Mouse (Mus musculus): ENCODE results near the gene Tubb1. TPM values are rescaled to one million over a fixed set of nuclear protein-coding genes. Genes with fewer than 3 reads are reported as not detected.
A peak's percentile ranks its signal among the peaks of the same experiment; 100 is the strongest.

The Tubb1 gene
- polyA plus RNA-seq, 1 experiment from 2014 or later = 5.2 TPM

- no peaks in the 10 kb centered on the region for H3K27me3 ChIP-seq (replicated peaks; ENCODE audit: low read depth, poor library complexity, severe bottlenecking)
- DNase-seq (ENCODE audit: low spot score) = no peak
- H3K27ac ChIP-seq (replicated peaks) = peak overlapping the region; percentile 54; the same call in 1 of the 2 replicates
- H3K4me3 ChIP-seq = no peak overlapping the region
- 51% methylated on average over 7 of the region's 7 CpGs for WGBS
- peaks cover 19% of the 10 kb centered on the region for H3K4me1 ChIP-seq
- no peaks in the 10 kb centered on the region for H3K36me3 ChIP-seq (replicated peaks)
- no peaks in the 10 kb centered on the region for H3K9me3 ChIP-seq
Measured at GRCm38 (mm10) chr2:174446492-174446891, 4.0 kb upstream of the Tubb1 start.

- DNase-seq (ENCODE audit: low spot score) = no peak
- Histone ChIP-seq H3K27ac (replicated peaks) (peak overlapping the region; percentile 54; the same call in 1 of the 2 replicates), H3K27me3 (replicated peaks; ENCODE audit: low read depth, poor library complexity, severe bottlenecking) (no peaks in the 10 kb centered on the region), H3K9me3 (no peaks in the 10 kb centered on the region), H3K36me3 (replicated peaks) (no peaks in the 10 kb centered on the region), H3K4me3 (no peak overlapping the region), H3K4me1 (peaks cover 16% of the 10 kb centered on the region)
- WGBS = 59% methylated on average over 8 of the region's 8 CpGs
Measured at GRCm38 (mm10) chr2:174446905-174447304, 3.6 kb upstream of the Tubb1 start.

- no peaks in the 10 kb centered on the region for H3K36me3 ChIP-seq (replicated peaks)
- H3K4me1 ChIP-seq = peaks cover 12% of the 10 kb centered on the region
- H3K9me3 ChIP-seq = no peaks in the 10 kb centered on the region
- H3K27ac ChIP-seq (replicated peaks) = no peak overlapping the region
- DNase-seq (ENCODE audit: low spot score) = no peak
- WGBS = 87% methylated on average over 4 of the region's 4 CpGs
- H3K4me3 ChIP-seq = no peak overlapping the region
- no peaks in the 10 kb centered on the region for H3K27me3 ChIP-seq (replicated peaks; ENCODE audit: low read depth, poor library complexity, severe bottlenecking)
Measured at GRCm38 (mm10) chr2:174448405-174448804, 2.1 kb upstream of the Tubb1 start.

GRCm38 (mm10) chr2:174453681-174454080 lies 3.2 kb downstream of the Tubb1 start:
- Histone ChIP-seq H3K36me3 (replicated peaks) (no peaks in the 10 kb centered on the region), H3K27ac (replicated peaks) (no peak overlapping the region), H3K9me3 (no peaks in the 10 kb centered on the region), H3K4me3 (no peak overlapping the region), H3K27me3 (replicated peaks; ENCODE audit: low read depth, poor library complexity, severe bottlenecking) (no peaks in the 10 kb centered on the region), H3K4me1 (peaks cover 3% of the 10 kb centered on the region; the same call in 1 of the 2 replicates)
- no peak for DNase-seq (ENCODE audit: low spot score)
- WGBS = 75% methylated on average over 7 of the region's 7 CpGs

- Histone ChIP-seq H3K9me3 (no peaks in the 10 kb centered on the region), H3K4me1 (peaks cover 18% of the 10 kb centered on the region), H3K36me3 (replicated peaks) (peaks cover 32% of the 10 kb centered on the region), H3K27me3 (replicated peaks; ENCODE audit: low read depth, poor library complexity, severe bottlenecking) (no peaks in the 10 kb centered on the region), H3K4me3 (no peak overlapping the region), H3K27ac (replicated peaks) (no peak overlapping the region)
- WGBS = 74% methylated on average over 2 of the region's 2 CpGs
- DNase-seq (ENCODE audit: low spot score) = no peak
Measured at GRCm38 (mm10) chr2:174459365-174459764, 8.9 kb downstream of the Tubb1 start.

GRCm38 (mm10) chr2:174463370-174463769 lies 12.9 kb downstream of the Tubb1 start:
- Histone ChIP-seq H3K9me3 (no peaks in the 10 kb centered on the region), H3K27me3 (replicated peaks; ENCODE audit: low read depth, poor library complexity, severe bottlenecking) (no peaks in the 10 kb centered on the region), H3K4me1 (peaks cover 18% of the 10 kb centered on the region), H3K36me3 (replicated peaks) (peaks cover 71% of the 10 kb centered on the region), H3K27ac (replicated peaks) (peak overlapping the region; percentile 97), H3K4me3 (peak overlapping the region; percentile 88)
- 40% methylated on average over 10 of the region's 10 CpGs for WGBS
- peak; percentile 37 for DNase-seq (ENCODE audit: low spot score)

- peaks cover 18% of the 10 kb centered on the region for H3K4me1 ChIP-seq
- peak; percentile 97 for DNase-seq (ENCODE audit: low spot score)
- WGBS = 3% methylated on average over 48 of the region's 48 CpGs
- H3K9me3 ChIP-seq = no peaks in the 10 kb centered on the region
- H3K36me3 ChIP-seq (replicated peaks) = peaks cover 76% of the 10 kb centered on the region
- peak within 1 kb of the TSS; percentile 88 for H3K4me3 ChIP-seq
- H3K27ac ChIP-seq (replicated peaks) = peak within 1 kb of the TSS; percentile 97
- no peaks in the 10 kb centered on the region for H3K27me3 ChIP-seq (replicated peaks; ENCODE audit: low read depth, poor library complexity, severe bottlenecking)
Measured at GRCm38 (mm10) chr2:174463789-174464523, 13.5 kb downstream of the Tubb1 start, which contains the start of gene Atp5e. Gene Atp5e (minus strand): TSS chr2:174464105.

GRCm38 (mm10) chr2:174470333-174470732 lies 19.8 kb downstream of the Tubb1 start:
- DNase-seq (ENCODE audit: low spot score) = no peak
- Histone ChIP-seq H3K4me3 (no peak overlapping the region), H3K4me1 (peaks cover 15% of the 10 kb centered on the region), H3K27me3 (replicated peaks; ENCODE audit: low read depth, poor library complexity, severe bottlenecking) (no peaks in the 10 kb centered on the region), H3K36me3 (replicated peaks) (peaks cover 66% of the 10 kb centered on the region), H3K9me3 (no peaks in the 10 kb centered on the region), H3K27ac (replicated peaks) (no peak overlapping the region)
- WGBS = 90% methylated on average over 4 of the region's 4 CpGs

GRCm38 (mm10) chr2:174470786-174471405 lies 20.4 kb downstream of the Tubb1 start:
- Histone ChIP-seq H3K27me3 (replicated peaks; ENCODE audit: low read depth, poor library complexity, severe bottlenecking) (no peaks in the 10 kb centered on the region), H3K36me3 (replicated peaks) (peaks cover 61% of the 10 kb centered on the region), H3K4me1 (peaks cover 15% of the 10 kb centered on the region), H3K27ac (replicated peaks) (no peak overlapping the region), H3K9me3 (no peaks in the 10 kb centered on the region), H3K4me3 (no peak overlapping the region)
- no peak for DNase-seq (ENCODE audit: low spot score)
- WGBS = 92% methylated on average over 7 of the region's 7 CpGs

GRCm38 (mm10) chr2:174472407-174472806 lies 21.9 kb downstream of the Tubb1 start:
- Histone ChIP-seq H3K27ac (replicated peaks) (peak overlapping the region; percentile 86), H3K9me3 (no peaks in the 10 kb centered on the region), H3K36me3 (replicated peaks) (peaks cover 45% of the 10 kb centered on the region), H3K4me3 (peak overlapping the region; percentile 67), H3K4me1 (peaks cover 18% of the 10 kb centered on the region), H3K27me3 (replicated peaks; ENCODE audit: low read depth, poor library complexity, severe bottlenecking) (no peaks in the 10 kb centered on the region)
- DNase-seq (ENCODE audit: low spot score) = no peak
- WGBS = 6% methylated on average over 30 of the region's 30 CpGs

GRCm38 (mm10) chr2:174472818-174473549 lies 22.5 kb downstream of the Tubb1 start, which contains the start of gene Prelid3b:
Gene Prelid3b (minus strand): TSS chr2:174473081.
- Histone ChIP-seq H3K27me3 (replicated peaks; ENCODE audit: low read depth, poor library complexity, severe bottlenecking) (no peaks in the 10 kb centered on the region), H3K4me1 (peaks cover 18% of the 10 kb centered on the region), H3K9me3 (no peaks in the 10 kb centered on the region), H3K36me3 (replicated peaks) (peaks cover 40% of the 10 kb centered on the region), H3K27ac (replicated peaks) (peak within 1 kb of the TSS; percentile 86), H3K4me3 (peak within 1 kb of the TSS; percentile 67)
- 1% methylated on average over 53 of the region's 53 CpGs for WGBS
- DNase-seq (ENCODE audit: low spot score) = peak; percentile 100

GRCm38 (mm10) chr2:174473550-174473927 lies 23.0 kb downstream of the Tubb1 start:
- no peaks in the 10 kb centered on the region for H3K27me3 ChIP-seq (replicated peaks; ENCODE audit: low read depth, poor library complexity, severe bottlenecking)
- 72% methylated on average over 5 of the region's 5 CpGs for WGBS
- H3K4me3 ChIP-seq = peak overlapping the region; percentile 67
- peaks cover 35% of the 10 kb centered on the region for H3K36me3 ChIP-seq (replicated peaks)
- no peaks in the 10 kb centered on the region for H3K9me3 ChIP-seq
- DNase-seq (ENCODE audit: low spot score) = no peak
- peak overlapping the region; percentile 86 for H3K27ac ChIP-seq (replicated peaks)
- H3K4me1 ChIP-seq = peaks cover 18% of the 10 kb centered on the region
